Mouse (Mus musculus) spleen, postnatal 4 days (tissue): ENCODE measurements around the gene Phf10.
"Not testable (repeated sequence)": the region's sequence is repeated elsewhere in the genome, so short reads cannot be mapped to it uniquely, and the experiment has no call there.

Source experiments
- DNase-seq, 2 experiments: peaks; one replicate each; pipeline ENCODE4 v3.0.0; 2022; ENCODE audit warnings: low spot score in 2 of 2

Gene Phf10

GRCm38 (mm10) chr17:14943009-14943728 lies 17.9 kb downstream of the Phf10 start, which contains the start of the genes Wdr27 and 1600012H06Rik:
Wdr27 (minus strand) TSS chr17:14943158.
1600012H06Rik (plus strand) TSS chr17:14943184.
- peak; percentile 96 to 98 for DNase-seq

GRCm38 (mm10) chr17:14942181-14942580 lies 18.9 kb downstream of the Phf10 start:
- DNase-seq = not testable (repeated sequence)

GRCm38 (mm10) chr17:14935841-14936605 lies 25.1 kb downstream of the Phf10 start:
- no peak for DNase-seq

GRCm38 (mm10) chr17:14935280-14935679 lies 25.8 kb downstream of the Phf10 start:
- DNase-seq = not testable (repeated sequence)

- no peak for DNase-seq
Observed at GRCm38 (mm10) chr17:14931469-14931868, 29.6 kb downstream of the Phf10 start.

- DNase-seq = no peak
Observed at GRCm38 (mm10) chr17:14930697-14931096, 30.4 kb downstream of the Phf10 start.

GRCm38 (mm10) chr17:14928631-14929030 lies 32.4 kb downstream of the Phf10 start:
- no peak for DNase-seq

- DNase-seq = no peak
Observed at GRCm38 (mm10) chr17:14927644-14928218, 33.3 kb downstream of the Phf10 start.

GRCm38 (mm10) chr17:14921582-14921981 lies 39.5 kb downstream of the Phf10 start:
- DNase-seq = no peak

GRCm38 (mm10) chr17:14917866-14918265 lies 43.2 kb downstream of the Phf10 start:
- no peak for DNase-seq

- DNase-seq = no peak
Observed at GRCm38 (mm10) chr17:14914401-14914800, 46.7 kb downstream of the Phf10 start.

GRCm38 (mm10) chr17:14912981-14913380 lies 48.1 kb downstream of the Phf10 start:
- no peak for DNase-seq

GRCm38 (mm10) chr17:14912420-14912819 lies 48.7 kb downstream of the Phf10 start:
- no peak for DNase-seq

- no peak for DNase-seq
Observed at GRCm38 (mm10) chr17:14910771-14911170, 50.3 kb downstream of the Phf10 start.

- no peak for DNase-seq
Observed at GRCm38 (mm10) chr17:14909331-14909730, 51.7 kb downstream of the Phf10 start.

GRCm38 (mm10) chr17:14907136-14907535 lies 53.9 kb downstream of the Phf10 start:
- no peak for DNase-seq

GRCm38 (mm10) chr17:14906611-14907010 lies 54.5 kb downstream of the Phf10 start:
- no peak for DNase-seq

- DNase-seq = peak in 1 of 2 experiments; percentile 33
Observed at GRCm38 (mm10) chr17:14904637-14905265, 56.3 kb downstream of the Phf10 start.

GRCm38 (mm10) chr17:14904206-14904605 lies 56.9 kb downstream of the Phf10 start:
- no peak for DNase-seq

GRCm38 (mm10) chr17:14903212-14903611 lies 57.9 kb downstream of the Phf10 start:
- no peak for DNase-seq

- no peak for DNase-seq
Observed at GRCm38 (mm10) chr17:14898972-14899371, 62.1 kb downstream of the Phf10 start.

- DNase-seq = not testable (repeated sequence)
Observed at GRCm38 (mm10) chr17:14895058-14895457, 66.0 kb downstream of the Phf10 start.
